Mouse (Mus musculus) neural tube, embryonic 11.5 days (tissue): ENCODE data around the gene Abcb11. TPM values are rescaled to one million over a fixed set of nuclear protein-coding genes. Genes with fewer than 3 reads are reported as not detected.
A peak's percentile ranks its signal among the peaks of the same experiment; 100 is the strongest.
"Not testable (repeated sequence)": the region's sequence is repeated elsewhere in the genome, so short reads cannot be mapped to it uniquely, and the experiment has no call there.

Source experiments
- ATAC-seq: fragments of 200-750 bp; cut with Nextera tagmentation; 2 replicates; pipeline ENCODE4 v1.8.0; 2017; ENCODE audit warnings: moderate number of reproducible peaks, mild to moderate bottlenecking, moderate TSS enrichment, moderate library complexity; ENCODE audit not compliant: insufficient read depth, low FRiP score, low TSS enrichment
- DNase-seq: peaks from one replicate; pipeline ENCODE4 v3.0.0-alpha.2; 2015; ENCODE audit warnings: low spot score
- H3K27ac ChIP-seq: fragments of 300-500 bp; sonication (generic); 2 replicates; pipeline ENCODE4 v1.5.1; 2014; ENCODE audit warnings: low read depth, mild to moderate bottlenecking, low read length
- H3K27me3 ChIP-seq: fragments of 300-500 bp; sonication (generic); 2 replicates; pipeline ENCODE4 v1.6.1; 2014; ENCODE audit warnings: mild to moderate bottlenecking, low read length, mixed read lengths; ENCODE audit not compliant: control insufficient read depth, insufficient read depth
- H3K36me3 ChIP-seq: fragments of 300-500 bp; sonication (generic); 2 replicates; pipeline ENCODE4 v1.6.1; 2014; ENCODE audit warnings: mild to moderate bottlenecking, low read length, moderate library complexity, mixed read lengths; ENCODE audit not compliant: control insufficient read depth, insufficient read depth
- H3K4me1 ChIP-seq: fragments of 300-500 bp; sonication (generic); 2 replicates; pipeline ENCODE4 v1.6.1; 2014; ENCODE audit warnings: low read length, mixed read lengths; ENCODE audit not compliant: control insufficient read depth, insufficient read depth
- H3K4me2 ChIP-seq: fragments of 300-500 bp; sonication (generic); 2 replicates; pipeline ENCODE4 v1.6.1; 2014; ENCODE audit warnings: low read depth, mild to moderate bottlenecking, moderate library complexity
- H3K4me3 ChIP-seq: fragments of 300-500 bp; sonication (generic); 2 replicates; pipeline ENCODE4 v1.5.1; 2014; ENCODE audit warnings: low read depth, low read length
- H3K9ac ChIP-seq: fragments of 300-500 bp; sonication (generic); 2 replicates; pipeline ENCODE4 v1.6.1; 2014; ENCODE audit warnings: mild to moderate bottlenecking, low read length
- H3K9me3 ChIP-seq: fragments of 300-500 bp; sonication (generic); 2 replicates; pipeline ENCODE4 v1.6.1; 2016; ENCODE audit warnings: low read length; ENCODE audit not compliant: control insufficient read depth
- WGBS: fragments of 180-500 bp; shearing (Covaris S2); extraction: QIAGEN DNeasy Blood & Tissue Kit; methylation state at CpG from one replicate; pipeline ENCODE4 v1.1.7; 2014; 5-methylcytosine and 5-hydroxymethylcytosine counted together
- polyA plus RNA-seq: library from polyadenylated mRNA; unstranded; fragments of >200 nt; fragmentation: Nextera tagmentation; extraction: Ambion mirVana; gene quantifications from 2 replicates; pipeline ENCODE4 v1.2.1, GENCODE M21; 2014

The Abcb11 gene
- polyA plus RNA-seq, 1 experiment from 2014 or later = not detected

- not testable (repeated sequence) for H3K4me1 ChIP-seq
Observed at GRCm38 (mm10) chr2:69300568-69300967, 41.8 kb downstream of the Abcb11 start.

DNA sequence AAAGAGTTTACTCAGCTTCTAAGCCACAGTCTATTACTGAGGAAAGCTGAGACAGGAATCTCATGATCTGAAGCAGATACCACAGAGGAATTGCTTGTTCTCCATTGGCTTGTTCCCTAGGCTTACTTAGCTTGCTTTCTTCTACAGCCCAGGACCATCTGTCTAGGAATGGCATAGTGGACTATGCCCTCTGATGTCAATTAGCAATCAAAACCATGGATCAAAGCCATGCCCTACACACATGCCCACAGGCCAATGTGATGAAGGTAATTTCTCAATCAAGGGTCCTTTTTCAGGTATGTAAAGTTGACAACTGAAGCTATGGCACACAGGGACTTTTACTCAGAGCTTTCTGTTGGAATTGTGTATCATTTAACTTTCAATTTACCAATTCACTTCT lies 47.9 kb downstream of the Abcb11 start:
- H3K36me3 ChIP-seq = no peaks in the 10 kb centered on the region
- H3K27ac ChIP-seq = no peak overlapping the region
- no peak for DNase-seq
- H3K9me3 ChIP-seq = no peaks in the 10 kb centered on the region
- no peak overlapping the region for H3K4me2 ChIP-seq
- H3K9ac ChIP-seq = no peak overlapping the region
- no peak overlapping the region for H3K4me3 ChIP-seq
- no peak for ATAC-seq
- no peaks in the 10 kb centered on the region for H3K4me1 ChIP-seq
- H3K27me3 ChIP-seq = no peaks in the 10 kb centered on the region

More at GRCm38 (mm10) chr2:69300568-69300967, 41.8 kb downstream of the Abcb11 start:
- H3K9ac ChIP-seq, DNase-seq, H3K27me3 ChIP-seq, H3K27ac ChIP-seq, H3K9me3 ChIP-seq, H3K4me3 ChIP-seq, H3K36me3 ChIP-seq, H3K4me2 ChIP-seq, ATAC-seq: not testable (repeated sequence)
- WGBS = 88% methylated on average over 5 of the region's 6 CpGs

- Histone ChIP-seq H3K36me3 (no peaks in the 10 kb centered on the region), H3K9me3 (no peaks in the 10 kb centered on the region), H3K4me3 (no peak overlapping the region), H3K4me2 (no peak overlapping the region), H3K4me1 (no peaks in the 10 kb centered on the region), H3K27ac (no peak overlapping the region), H3K27me3 (no peaks in the 10 kb centered on the region), H3K9ac (no peak overlapping the region)
- DNase-seq (no peak), ATAC-seq (no peak)
- WGBS = 71% methylated on average over 5 of the region's 5 CpGs
Observed at GRCm38 (mm10) chr2:69288989-69289388, 53.4 kb downstream of the Abcb11 start.

- H3K27me3 ChIP-seq = no peaks in the 10 kb centered on the region
- H3K4me3 ChIP-seq = no peak overlapping the region
- H3K9me3 ChIP-seq = no peaks in the 10 kb centered on the region
- no peak overlapping the region for H3K4me2 ChIP-seq
- no peaks in the 10 kb centered on the region for H3K36me3 ChIP-seq
- H3K9ac ChIP-seq = no peak overlapping the region
- ATAC-seq (peak; percentile 75; the same call in 1 of the 2 replicates), DNase-seq (peak; percentile 17)
- WGBS = 6% methylated on average over 1 of the region's 1 CpGs
- no peak overlapping the region for H3K27ac ChIP-seq
- no peaks in the 10 kb centered on the region for H3K4me1 ChIP-seq
Observed at GRCm38 (mm10) chr2:69275875-69276274, 66.5 kb downstream of the Abcb11 start.

- Histone ChIP-seq H3K27ac (no peak overlapping the region), H3K27me3 (no peaks in the 10 kb centered on the region), H3K9me3 (no peaks in the 10 kb centered on the region), H3K36me3 (no peaks in the 10 kb centered on the region), H3K4me2 (no peak overlapping the region), H3K4me1 (no peaks in the 10 kb centered on the region), H3K4me3 (no peak overlapping the region), H3K9ac (no peak overlapping the region)
- DNase-seq (no peak), ATAC-seq (no peak)
Observed at GRCm38 (mm10) chr2:69264069-69264618, 78.3 kb downstream of the Abcb11 start.

DNA sequence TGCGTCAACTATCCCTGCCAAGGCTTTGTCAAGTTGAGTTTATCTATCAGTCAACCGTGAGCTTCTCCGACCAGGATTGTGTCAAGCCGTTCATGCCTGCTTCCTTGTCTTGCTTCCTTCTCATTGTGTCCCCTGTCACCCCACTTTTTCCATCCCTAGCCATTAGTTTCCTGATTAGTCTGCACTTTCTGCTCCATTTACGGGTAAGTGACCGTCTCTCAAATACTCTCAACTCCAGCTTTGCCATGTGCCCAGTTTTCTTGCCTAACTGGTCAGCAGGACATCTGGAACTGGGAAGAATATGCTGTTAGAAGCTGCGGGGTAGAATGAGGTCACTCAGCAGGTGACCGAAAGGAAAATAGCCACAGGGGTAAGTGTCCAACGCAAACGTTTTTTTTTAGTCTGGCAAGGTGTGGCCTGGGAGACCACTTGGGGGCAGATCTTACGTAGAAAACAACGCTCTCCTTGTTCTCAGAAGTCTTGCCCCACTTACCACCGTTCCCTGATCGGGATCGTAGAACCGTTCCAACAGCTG lies 94.1 kb downstream of the Abcb11 start:
- WGBS = 55% methylated on average over 16 of the region's 16 CpGs
- Histone ChIP-seq H3K9ac (no peak overlapping the region), H3K4me2 (no peak overlapping the region)

DNA sequence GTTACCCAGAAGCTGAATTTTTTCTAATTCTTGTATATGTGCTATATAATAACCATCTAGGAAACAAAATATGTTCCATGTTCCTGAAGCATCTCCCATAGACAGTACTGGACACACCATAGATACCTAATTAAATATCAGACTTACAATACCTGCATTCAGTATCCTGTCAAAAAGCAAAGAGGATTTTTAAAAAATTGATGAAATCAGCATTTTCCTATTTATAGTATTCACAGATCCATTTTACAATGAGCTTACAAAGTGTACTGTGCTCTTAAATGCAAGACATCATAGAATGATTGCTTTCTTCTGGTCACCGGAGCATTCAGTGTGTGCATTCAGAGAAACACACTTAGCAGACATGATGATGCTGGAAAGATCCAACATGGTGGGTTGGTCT lies 95.3 kb downstream of the Abcb11 start:
- H3K4me1 ChIP-seq = no peaks in the 10 kb centered on the region
- no peaks in the 10 kb centered on the region for H3K9me3 ChIP-seq
- no peak overlapping the region for H3K4me2 ChIP-seq
- ATAC-seq = no peak
- DNase-seq = no peak
- no peaks in the 10 kb centered on the region for H3K27me3 ChIP-seq
- 97% methylated on average over 1 of the region's 1 CpGs for WGBS
- no peak overlapping the region for H3K27ac ChIP-seq
- no peak overlapping the region for H3K9ac ChIP-seq
- H3K4me3 ChIP-seq = no peak overlapping the region
- no peaks in the 10 kb centered on the region for H3K36me3 ChIP-seq

More for the DNA sequence above, 94.1 kb downstream of the Abcb11 start:
- H3K4me3 ChIP-seq = no peak overlapping the region
- DNase-seq (no peak), ATAC-seq (no peak)
- H3K36me3 ChIP-seq = no peaks in the 10 kb centered on the region
- no peaks in the 10 kb centered on the region for H3K9me3 ChIP-seq
- H3K27me3 ChIP-seq = no peaks in the 10 kb centered on the region
- H3K4me1 ChIP-seq = no peaks in the 10 kb centered on the region
- H3K27ac ChIP-seq = no peak overlapping the region

DNA sequence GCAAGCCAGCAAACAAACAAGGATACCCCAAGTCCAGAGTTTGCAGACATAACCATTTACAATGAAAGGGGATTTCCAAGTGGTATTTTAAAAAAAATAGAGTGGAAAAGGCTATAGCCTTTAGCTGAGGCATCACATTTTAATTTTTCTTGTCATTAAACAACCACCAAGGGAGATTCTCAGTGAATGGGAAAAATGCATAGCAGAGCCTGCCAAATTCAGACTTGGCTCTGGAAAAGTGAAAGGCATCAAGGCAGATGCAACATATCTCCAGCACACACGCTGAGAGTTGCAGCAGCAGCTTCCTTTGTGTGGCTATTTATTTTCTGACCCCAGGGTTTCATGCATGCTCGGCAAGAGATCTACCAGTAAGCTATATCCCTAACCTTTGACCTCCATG lies 97.5 kb downstream of the Abcb11 start:
- WGBS = 27% methylated on average over 2 of the region's 2 CpGs

DNA sequence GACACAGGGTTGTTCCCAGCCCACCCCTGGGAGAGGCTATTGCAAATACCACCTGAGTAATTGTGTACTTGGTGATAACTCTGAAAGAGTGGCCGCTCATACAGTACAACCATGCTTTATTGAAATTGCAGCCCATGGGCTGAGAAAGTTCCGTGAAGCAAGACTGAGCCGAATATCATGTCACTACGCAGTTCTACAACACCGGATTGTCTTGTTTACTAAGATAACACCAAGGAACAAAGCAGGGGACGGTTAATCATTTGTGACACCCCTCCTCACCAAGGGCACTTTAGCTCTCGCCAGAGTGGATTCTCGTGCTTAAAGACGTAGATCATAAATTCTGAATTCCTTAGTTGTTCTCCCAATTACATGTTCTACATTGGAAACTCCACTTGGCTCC lies 103.1 kb downstream of the Abcb11 start:
- no peak overlapping the region for H3K27ac ChIP-seq
- ATAC-seq (no peak), DNase-seq (no peak)
- no peaks in the 10 kb centered on the region for H3K4me1 ChIP-seq
- H3K9ac ChIP-seq = no peak overlapping the region
- no peak overlapping the region for H3K4me2 ChIP-seq
- H3K9me3 ChIP-seq = no peaks in the 10 kb centered on the region
- whole genome bisulfite sequencing = 65% methylated on average over 9 of the region's 9 CpGs
- H3K4me3 ChIP-seq = no peak overlapping the region
- H3K36me3 ChIP-seq = no peaks in the 10 kb centered on the region
- H3K27me3 ChIP-seq = no peaks in the 10 kb centered on the region

More for the DNA sequence above, 97.5 kb downstream of the Abcb11 start:
- no peak overlapping the region for H3K9ac ChIP-seq
- no peak overlapping the region for H3K27ac ChIP-seq
- H3K4me3 ChIP-seq = no peak overlapping the region
- H3K4me2 ChIP-seq = no peak overlapping the region
- no peaks in the 10 kb centered on the region for H3K9me3 ChIP-seq
- H3K27me3 ChIP-seq = no peaks in the 10 kb centered on the region
- ATAC-seq = no peak
- H3K4me1 ChIP-seq = no peaks in the 10 kb centered on the region
- no peaks in the 10 kb centered on the region for H3K36me3 ChIP-seq
- DNase-seq = no peak
